Mouse (Mus musculus): ENCODE measurements at regions not wholly inside any gene's neighbourhood (a gene's known extent, or its start where the extent isn't known, plus 50 kb on each side); places are given as distances from the start of the nearest gene placed in this dataset.

DNA sequence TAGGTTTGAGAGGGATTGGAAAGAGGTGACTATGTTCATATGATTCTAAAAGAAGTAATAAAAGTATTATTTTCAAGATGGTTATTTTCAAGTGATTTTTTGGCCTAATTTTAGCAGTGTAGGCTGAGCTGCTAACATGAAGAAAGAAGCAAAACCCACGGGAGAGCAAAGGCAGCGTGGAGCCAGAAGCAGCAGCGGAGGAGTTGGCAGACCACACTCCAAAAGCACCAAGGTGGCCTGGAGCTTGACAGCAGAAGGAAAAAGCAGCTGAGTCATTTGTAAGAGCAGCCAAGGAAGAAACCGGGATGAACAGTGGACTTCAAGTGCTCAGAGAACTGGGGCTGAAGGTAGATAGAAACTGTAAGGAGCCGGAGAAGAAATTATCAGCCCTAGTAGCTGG, 55.9 kb downstream of the Hdgfl1 start:
- DNase-seq, result no peak

DNA sequence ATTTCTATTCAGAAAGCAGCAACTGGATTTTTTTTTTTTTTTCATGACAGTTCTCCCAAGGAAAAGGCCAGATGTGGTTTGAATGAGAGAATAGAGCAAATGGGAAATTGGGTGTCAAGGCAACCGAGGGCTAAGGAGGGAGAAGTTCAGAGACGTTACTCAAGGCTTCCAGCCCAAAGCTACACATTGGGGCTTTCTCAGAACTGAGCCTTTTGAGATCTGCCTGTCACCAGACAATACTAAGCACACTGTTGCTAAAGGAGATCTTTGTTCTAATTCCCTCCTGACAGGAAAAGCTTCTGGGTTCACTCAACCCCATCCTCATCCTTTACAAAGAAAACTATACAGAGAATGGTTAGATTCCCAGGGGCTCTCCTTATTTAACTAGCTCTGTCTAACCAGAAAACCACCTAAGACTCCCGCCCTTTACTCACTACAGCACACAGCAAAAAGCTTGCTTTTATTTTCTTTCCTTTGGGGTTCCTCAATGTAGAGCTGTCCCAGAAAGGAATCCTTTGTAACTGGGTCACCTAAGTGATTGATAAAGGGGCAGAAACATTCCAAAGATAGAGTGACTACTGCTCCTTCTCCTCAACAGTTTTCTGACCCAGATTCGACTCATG, 70.8 kb downstream of the Hdgfl1 start:
- DNase-seq, result no peak

DNA sequence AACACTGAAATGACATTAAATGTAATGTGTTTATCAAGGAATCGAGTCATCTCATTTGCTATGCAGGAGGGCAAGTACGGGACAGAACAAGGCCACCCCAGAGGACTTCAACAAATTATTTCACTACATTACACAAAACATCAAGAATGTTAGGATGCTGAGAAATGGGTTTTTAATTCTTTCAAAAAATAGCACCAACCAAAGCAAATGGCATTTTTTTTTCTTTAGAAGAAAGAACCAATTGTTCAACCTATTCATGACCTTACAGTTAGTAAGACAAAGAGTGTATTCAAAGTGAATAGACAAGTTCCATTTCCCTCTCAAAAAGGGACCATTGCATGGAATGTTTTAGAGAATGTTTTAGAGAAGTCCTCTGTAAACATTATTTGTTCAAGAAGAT, 110.5 kb downstream of the Hdgfl1 start:
- DNase-seq, result no peak

DNA sequence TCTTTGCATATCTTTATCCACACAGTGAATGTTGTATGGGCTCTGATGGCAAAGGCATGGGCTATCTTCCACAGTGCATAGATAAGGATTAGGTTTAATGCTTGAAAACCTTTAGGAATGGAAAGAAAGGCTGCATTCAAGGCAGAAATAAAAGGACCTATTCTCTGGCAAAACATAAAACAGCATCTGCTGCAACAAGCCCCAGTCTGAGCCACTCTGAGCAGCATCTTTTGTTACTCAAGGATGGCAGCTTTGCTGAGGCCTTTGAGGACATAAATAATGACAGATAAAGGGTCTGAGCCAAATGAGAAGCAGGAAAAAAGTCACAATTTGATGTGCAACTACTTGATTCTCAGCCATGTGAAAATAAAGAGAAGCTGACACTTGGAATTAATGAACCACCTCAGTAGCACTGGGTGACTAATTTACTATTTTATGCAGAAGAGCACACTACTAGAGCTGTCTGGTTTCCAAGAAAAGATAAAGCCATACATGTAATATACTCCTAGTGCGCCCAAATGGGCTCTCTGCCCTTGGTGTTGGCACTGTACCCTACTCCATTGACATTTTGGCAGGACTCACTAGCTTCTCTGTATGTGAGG, 112.9 kb downstream of the Hdgfl1 start:
- peak; percentile 61 for DNase-seq
